Mouse (Mus musculus): ENCODE measurements at regions not wholly inside any gene's neighbourhood (a gene's known extent, or its start where the extent isn't known, plus 50 kb on each side); places are given as distances from the start of the nearest gene placed in this dataset.

- no peak for TF ChIP-seq CTCF (IDR thresholded peaks at IDR 0.05; ENCODE audit: borderline replicate concordance, control insufficient read depth, extremely low read depth, insufficient read depth, low read length, poor library complexity)
- TF ChIP-seq POLR2A (IDR thresholded peaks at IDR 0.05; ENCODE audit: control insufficient read depth, extremely low read depth, insufficient read depth, low read length, poor library complexity) = no peak
Observed at GRCm38 (mm10) chr16:92995132-92995992, 169.4 kb upstream of the Runx1 start.
